Mouse (Mus musculus) midbrain, embryonic 10.5 days (tissue): ENCODE data around the gene Slc44a4. TPM values are rescaled to one million over a fixed set of nuclear protein-coding genes. Genes with fewer than 3 reads are reported as not detected.
A peak's percentile ranks its signal among the peaks of the same experiment; 100 is the strongest.
"Not testable (repeated sequence)": the region's sequence is repeated elsewhere in the genome, so short reads cannot be mapped to it uniquely, and the experiment has no call there.

Experiments used
- DNase-seq: peaks from one replicate; pipeline ENCODE4 v3.0.0-alpha.2; 2017; ENCODE audit warnings: low spot score
- H3K27ac ChIP-seq: fragments of 300-500 bp; sonication (generic); replicated peaks from 2 replicates; pipeline ENCODE4 v1.5.1; 2016; ENCODE audit warnings: mild to moderate bottlenecking
- H3K27me3 ChIP-seq: fragments of 300-500 bp; sonication (generic); 2 replicates; pipeline ENCODE4 v1.6.1; 2016; ENCODE audit warnings: low read depth, mild to moderate bottlenecking; ENCODE audit not compliant: poor library complexity, severe bottlenecking
- H3K36me3 ChIP-seq: fragments of 300-500 bp; sonication (generic); 2 replicates; pipeline ENCODE4 v1.6.1; 2016; ENCODE audit warnings: mild to moderate bottlenecking, moderate library complexity
- H3K4me1 ChIP-seq: fragments of 300-500 bp; sonication (generic); 2 replicates; pipeline ENCODE4 v1.6.1; 2016
- H3K4me3 ChIP-seq: fragments of 300-500 bp; sonication (generic); 2 replicates; pipeline ENCODE4 v1.5.1; 2016; ENCODE audit warnings: mild to moderate bottlenecking, moderate library complexity
- H3K9me3 ChIP-seq: fragments of 300-500 bp; sonication (generic); replicated peaks from 2 replicates; pipeline ENCODE4 v1.6.1; 2016; ENCODE audit warnings: mild to moderate bottlenecking
- WGBS: fragments of 180-500 bp; shearing (Covaris S2); methylation state at CpG from one replicate; pipeline ENCODE4 v1.1.7; 2016; 5-methylcytosine and 5-hydroxymethylcytosine counted together
- polyA plus RNA-seq: library from polyadenylated mRNA; unstranded; fragments of >200 nt; fragmentation: Nextera tagmentation; extraction: Ambion mirVana; gene quantifications from 2 replicates; pipeline ENCODE4 v1.2.1, GENCODE M21; 2016

The Slc44a4 gene
- polyA plus RNA-seq, 1 experiment from 2014 or later = not detected

DNA sequence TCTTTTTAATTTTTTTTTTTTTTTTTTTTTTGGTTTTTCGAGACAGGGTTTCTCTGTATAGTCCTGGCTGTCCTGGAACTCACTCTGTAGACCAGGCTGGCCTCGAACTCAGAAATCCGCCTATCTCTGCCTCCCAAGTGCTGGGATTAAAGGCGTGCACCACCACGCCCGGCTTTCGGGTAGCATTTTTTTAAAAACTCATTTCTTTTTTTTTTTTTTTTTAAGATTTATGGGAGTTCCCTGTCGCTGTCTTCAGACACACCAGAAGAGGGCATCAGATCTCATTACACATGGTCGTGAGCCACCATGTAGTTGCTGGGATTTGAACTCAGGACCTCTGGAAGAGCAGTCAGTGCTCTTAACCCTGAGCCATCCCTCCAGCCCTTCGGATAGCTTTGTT lies 12.3 kb upstream of the Slc44a4 start:
- peaks cover 28% of the 10 kb centered on the region for H3K4me1 ChIP-seq
- DNase-seq, H3K27me3 ChIP-seq, H3K9me3 ChIP-seq, H3K27ac ChIP-seq, H3K4me3 ChIP-seq: not testable (repeated sequence)
- WGBS = 92% methylated on average over 9 of the region's 10 CpGs
- peaks cover 65% of the 10 kb centered on the region for H3K36me3 ChIP-seq

DNA sequence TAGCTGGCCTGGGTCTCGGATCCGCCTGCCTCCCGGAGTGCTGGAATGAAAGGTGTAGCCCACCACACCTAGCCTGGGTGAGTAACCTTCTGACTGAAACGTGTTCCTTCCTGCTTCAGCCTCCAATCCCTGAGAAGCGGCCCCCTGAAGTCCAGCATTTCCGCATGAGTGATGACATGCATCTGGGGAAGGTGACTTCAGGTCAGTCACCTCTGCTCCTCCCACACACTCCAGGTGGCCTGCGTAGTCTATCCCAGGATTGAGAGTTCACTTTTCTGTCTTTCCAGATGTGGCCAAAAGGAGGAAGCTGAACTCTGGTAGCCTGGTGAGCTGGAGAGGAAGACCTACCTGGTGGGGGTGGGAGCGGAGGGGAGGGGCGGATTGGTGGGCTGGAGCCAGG lies 11.4 kb upstream of the Slc44a4 start:
- no peak for DNase-seq
- peaks cover 18% of the 10 kb centered on the region for H3K4me1 ChIP-seq
- no peak overlapping the region for H3K4me3 ChIP-seq
- WGBS = 92% methylated on average over 9 of the region's 9 CpGs
- H3K27me3 ChIP-seq = no peaks in the 10 kb centered on the region
- no peak overlapping the region for H3K27ac ChIP-seq
- H3K9me3 ChIP-seq = no peaks in the 10 kb centered on the region
- peaks cover 74% of the 10 kb centered on the region for H3K36me3 ChIP-seq

DNA sequence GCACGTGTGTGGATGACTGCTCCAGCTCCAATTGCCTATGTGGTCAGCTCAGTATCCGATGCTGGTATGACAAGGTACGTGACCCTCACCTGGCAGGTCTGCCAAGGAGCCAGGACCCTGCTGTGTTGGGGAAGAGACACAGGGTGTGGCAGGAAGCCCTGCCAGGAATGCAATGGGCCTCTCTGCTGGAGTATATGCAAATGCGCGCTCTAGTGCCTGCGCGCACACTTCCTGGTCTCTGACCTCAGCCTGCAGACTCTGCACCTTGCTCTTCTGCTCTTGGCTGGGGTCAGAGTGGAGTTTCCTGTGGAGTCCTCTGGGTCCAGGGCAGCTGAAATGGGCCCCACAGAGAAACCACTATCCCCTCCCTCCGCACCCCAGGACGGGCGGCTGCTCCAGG lies 3.3 kb upstream of the Slc44a4 start:
- Histone ChIP-seq H3K36me3 (peaks cover 84% of the 10 kb centered on the region), H3K27me3 (no peaks in the 10 kb centered on the region), H3K27ac (no peak overlapping the region), H3K4me3 (no peak overlapping the region), H3K9me3 (no peaks in the 10 kb centered on the region), H3K4me1 (peaks cover 17% of the 10 kb centered on the region)
- no peak for DNase-seq
- 93% methylated on average over 10 of the region's 10 CpGs for WGBS

DNA sequence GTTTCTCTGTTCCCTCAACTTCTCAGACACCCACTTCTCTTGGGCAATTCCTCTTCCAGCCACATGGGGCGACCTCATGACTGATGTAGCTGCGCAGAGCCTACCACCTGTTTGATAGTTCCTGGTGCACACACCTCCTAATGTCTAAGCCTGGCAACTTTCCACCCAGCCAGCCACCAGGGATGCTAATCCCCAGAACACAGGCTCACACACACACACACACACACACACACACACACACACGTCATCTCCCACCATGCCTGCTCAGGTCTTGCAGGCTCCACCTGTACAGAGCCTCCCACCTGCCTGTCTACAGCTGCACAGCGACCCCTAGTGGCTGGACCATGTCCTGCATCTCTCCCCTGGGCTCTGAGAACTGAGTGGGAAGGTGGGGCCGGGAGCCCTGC lies 2.3 kb upstream of the Slc44a4 start:
- Histone ChIP-seq H3K9me3 (no peaks in the 10 kb centered on the region), H3K27ac (no peak overlapping the region), H3K4me1 (peaks cover 17% of the 10 kb centered on the region), H3K4me3 (no peak overlapping the region), H3K36me3 (peaks cover 75% of the 10 kb centered on the region), H3K27me3 (no peaks in the 10 kb centered on the region)
- DNase-seq = peak; percentile 67
- WGBS = 49% methylated on average over 5 of the region's 5 CpGs

DNA sequence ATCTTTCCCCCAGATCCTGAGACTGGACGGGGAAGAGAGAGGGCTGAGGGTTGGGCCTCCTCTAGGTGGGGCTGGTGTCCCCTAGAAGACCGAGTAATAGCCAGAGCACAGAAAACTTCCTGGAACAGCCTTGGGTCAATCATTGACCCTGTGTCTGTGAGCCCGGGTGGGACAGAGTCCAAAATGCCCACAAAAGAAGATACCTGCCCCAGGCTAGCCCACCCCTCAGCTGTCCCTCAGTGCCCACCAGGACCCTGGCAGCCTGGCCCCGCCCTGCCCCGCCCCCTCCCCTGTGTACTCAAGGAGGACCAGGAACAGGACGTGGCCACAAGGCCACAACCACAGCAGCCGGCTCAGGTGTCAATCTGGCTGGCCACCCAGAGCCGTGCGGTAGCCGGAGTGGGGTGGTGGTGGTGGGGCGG lies 1.2 kb downstream of the Slc44a4 start:
- no peaks in the 10 kb centered on the region for H3K27me3 ChIP-seq
- WGBS = 20% methylated on average over 11 of the region's 11 CpGs
- peaks cover 17% of the 10 kb centered on the region for H3K4me1 ChIP-seq
- peak overlapping the region; percentile 23 for H3K4me3 ChIP-seq
- 0 out of 2 replicates have a peak overlapping the region, but pooled peaks have one; percentile 47 for H3K27ac ChIP-seq
- DNase-seq = no peak
- H3K9me3 ChIP-seq = no peaks in the 10 kb centered on the region
- peaks cover 40% of the 10 kb centered on the region for H3K36me3 ChIP-seq

DNA sequence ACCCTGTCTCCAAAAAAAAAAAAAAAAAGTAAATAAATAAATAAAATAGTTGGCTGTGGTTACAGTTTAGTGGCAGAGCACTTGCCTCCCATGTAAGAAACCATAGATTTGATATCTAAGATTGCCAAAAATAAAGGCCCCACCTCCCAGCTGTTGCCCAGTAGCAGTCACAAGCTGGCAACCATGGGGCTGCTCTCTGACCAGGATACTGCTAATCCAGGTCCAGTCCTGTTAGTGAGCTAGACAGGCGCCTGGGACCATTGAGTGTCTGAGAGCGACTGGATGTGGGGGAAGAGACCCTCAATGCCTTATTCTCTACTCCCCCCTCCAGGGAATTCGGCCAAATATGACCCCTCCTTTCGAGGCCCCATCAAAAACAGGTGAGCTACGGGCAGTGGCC lies 2.0 kb downstream of the Slc44a4 start:
- Histone ChIP-seq H3K4me1 (peaks cover 17% of the 10 kb centered on the region), H3K27me3 (no peaks in the 10 kb centered on the region), H3K9me3 (no peaks in the 10 kb centered on the region), H3K27ac (no peak overlapping the region), H3K4me3 (no peak overlapping the region), H3K36me3 (peaks cover 31% of the 10 kb centered on the region)
- no peak for DNase-seq
- 86% methylated on average over 5 of the region's 5 CpGs for WGBS

DNA sequence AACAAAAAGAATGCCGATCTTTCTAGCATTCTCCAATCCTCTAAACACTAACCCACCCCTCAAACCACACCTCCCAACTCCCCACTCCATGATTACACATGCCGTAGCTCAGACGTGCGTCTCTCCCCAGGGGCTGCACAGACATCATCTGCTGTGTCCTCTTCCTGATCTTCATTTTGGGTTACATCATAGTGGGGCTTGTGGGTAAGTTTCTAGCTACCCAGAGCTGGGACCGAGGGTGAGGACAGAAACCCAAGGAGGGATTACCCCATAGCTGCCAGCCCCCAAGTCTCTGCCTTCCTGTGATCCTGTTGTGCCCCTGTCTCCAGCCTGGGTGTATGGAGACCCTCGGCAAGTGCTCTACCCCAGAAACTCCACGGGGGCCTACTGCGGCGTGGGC lies 2.9 kb downstream of the Slc44a4 start:
- WGBS = 85% methylated on average over 9 of the region's 9 CpGs

DNA sequence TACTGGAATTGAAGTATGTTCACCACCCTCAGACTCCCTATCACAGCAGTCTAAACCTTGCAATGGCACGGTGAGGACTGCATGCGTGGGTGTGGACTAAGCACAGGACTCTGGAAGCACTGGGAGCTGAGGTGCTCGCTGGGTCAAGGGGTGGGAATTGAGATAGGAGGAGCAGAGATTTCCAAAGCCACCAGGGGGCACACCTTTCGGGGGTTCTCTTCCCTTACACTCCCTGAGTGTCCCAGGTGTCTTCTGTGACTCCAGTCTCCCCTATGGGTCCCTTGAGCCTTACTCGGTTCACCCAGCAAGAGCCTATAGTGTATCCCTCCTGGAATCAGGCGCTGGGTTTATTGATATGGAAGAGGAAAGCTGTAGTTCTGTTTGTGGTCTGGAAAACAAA lies 8.7 kb downstream of the Slc44a4 start:
- Histone ChIP-seq H3K36me3 (no peaks in the 10 kb centered on the region), H3K27ac (no peak overlapping the region), H3K4me3 (no peak overlapping the region), H3K27me3 (no peaks in the 10 kb centered on the region), H3K9me3 (no peaks in the 10 kb centered on the region), H3K4me1 (no peaks in the 10 kb centered on the region)
- DNase-seq = no peak
- 49% methylated on average over 6 of the region's 6 CpGs for WGBS

More for the DNA sequence above, 2.9 kb downstream of the Slc44a4 start:
- Histone ChIP-seq H3K4me3 (no peak overlapping the region), H3K4me1 (peaks cover 17% of the 10 kb centered on the region), H3K27me3 (no peaks in the 10 kb centered on the region), H3K27ac (no peak overlapping the region), H3K36me3 (peaks cover 22% of the 10 kb centered on the region), H3K9me3 (no peaks in the 10 kb centered on the region)
- DNase-seq = no peak

DNA sequence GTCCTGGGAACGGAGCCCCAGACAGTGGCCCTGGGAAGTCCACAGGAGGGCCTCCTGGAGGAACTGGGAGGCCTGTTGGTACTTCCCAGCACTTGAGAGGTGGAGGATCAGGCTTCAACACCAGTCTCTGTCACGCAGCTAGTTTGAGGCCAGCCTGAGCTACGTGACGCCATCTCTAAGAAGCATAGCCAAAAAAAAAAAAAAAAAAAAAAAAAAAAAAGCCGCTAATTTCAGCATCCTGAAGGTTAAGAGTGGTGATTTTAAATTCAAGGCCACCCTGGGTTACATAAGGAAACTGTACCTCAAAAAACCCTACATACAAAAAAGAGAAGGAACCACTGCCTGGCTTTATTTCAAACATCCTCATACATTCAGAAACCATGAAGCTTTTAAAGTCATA lies 10.0 kb downstream of the Slc44a4 start:
- Histone ChIP-seq H3K9me3 (no peaks in the 10 kb centered on the region), H3K27me3 (no peaks in the 10 kb centered on the region), H3K36me3 (no peaks in the 10 kb centered on the region), H3K4me1 (no peaks in the 10 kb centered on the region), H3K4me3 (no peak overlapping the region), H3K27ac (no peak overlapping the region)
- WGBS = 81% methylated on average over 5 of the region's 5 CpGs
- no peak for DNase-seq

DNA sequence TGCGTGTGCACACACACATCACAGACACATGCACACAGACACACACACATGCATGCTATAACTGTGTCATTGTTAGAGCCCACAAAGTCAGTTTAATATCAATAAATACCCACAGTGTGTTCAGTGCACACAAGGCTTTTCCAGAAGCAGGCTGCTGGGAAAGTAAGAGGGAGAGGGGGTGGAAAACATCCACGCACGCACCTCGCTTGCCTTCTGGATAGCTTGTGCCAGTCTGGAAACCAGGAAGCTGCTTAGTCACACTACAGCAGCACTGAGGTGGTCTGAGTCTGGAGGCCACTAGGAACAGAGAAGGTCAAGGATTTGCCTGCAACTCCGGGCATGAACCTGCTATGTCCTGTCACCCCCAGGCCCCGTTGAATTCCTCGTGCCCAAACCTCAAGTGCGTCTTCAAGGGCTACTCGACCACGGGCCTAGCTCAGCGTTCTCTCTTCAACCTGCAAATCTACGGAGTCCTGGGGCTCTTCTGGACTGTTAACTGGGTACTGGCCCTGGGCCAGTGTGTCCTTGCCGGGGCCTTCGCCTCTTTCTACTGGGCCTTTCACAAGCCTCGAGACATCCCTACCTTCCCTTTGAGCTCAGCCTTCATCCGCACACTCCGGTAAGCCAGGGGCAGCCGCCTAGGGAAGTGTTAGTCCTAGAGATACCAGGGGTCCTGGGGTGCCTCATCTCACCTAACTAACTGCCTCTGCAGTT lies 13.2 kb downstream of the Slc44a4 start:
- Histone ChIP-seq H3K27ac (no peak overlapping the region), H3K9me3 (no peaks in the 10 kb centered on the region), H3K27me3 (peaks cover 9% of the 10 kb centered on the region; the same call in 1 of the 2 replicates), H3K4me1 (peaks cover 17% of the 10 kb centered on the region), H3K36me3 (no peaks in the 10 kb centered on the region), H3K4me3 (no peak overlapping the region)
- whole genome bisulfite sequencing = 91% methylated on average over 18 of the region's 18 CpGs
- DNase-seq = no peak

DNA sequence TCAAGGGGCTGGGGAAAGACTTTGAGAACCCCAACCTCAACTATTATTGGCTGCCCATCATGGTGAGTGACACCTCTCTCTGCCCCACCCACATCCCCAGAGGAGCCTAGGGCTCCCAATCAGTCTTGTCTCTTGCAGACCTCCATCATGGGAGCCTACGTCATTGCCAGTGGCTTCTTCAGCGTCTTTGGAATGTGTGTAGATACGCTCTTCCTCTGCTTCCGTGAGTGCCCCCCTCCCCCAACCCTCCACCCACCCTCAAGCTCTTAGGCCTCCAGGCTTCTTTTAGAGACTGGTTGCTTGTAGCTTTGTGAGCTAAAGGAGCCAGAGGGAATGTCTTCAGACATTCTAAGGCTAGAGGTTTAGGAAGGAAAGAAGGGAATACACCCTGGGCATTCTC lies 14.6 kb downstream of the Slc44a4 start:
- WGBS = 77% methylated on average over 4 of the region's 4 CpGs
- Histone ChIP-seq H3K4me1 (peaks cover 21% of the 10 kb centered on the region), H3K36me3 (0 out of 2 replicates have a peak, but pooled peaks cover 4% of the 10 kb centered on the region), H3K27ac (no peak overlapping the region), H3K4me3 (no peak overlapping the region), H3K27me3 (peaks cover 9% of the 10 kb centered on the region; the same call in 1 of the 2 replicates), H3K9me3 (no peaks in the 10 kb centered on the region)
- DNase-seq = no peak

DNA sequence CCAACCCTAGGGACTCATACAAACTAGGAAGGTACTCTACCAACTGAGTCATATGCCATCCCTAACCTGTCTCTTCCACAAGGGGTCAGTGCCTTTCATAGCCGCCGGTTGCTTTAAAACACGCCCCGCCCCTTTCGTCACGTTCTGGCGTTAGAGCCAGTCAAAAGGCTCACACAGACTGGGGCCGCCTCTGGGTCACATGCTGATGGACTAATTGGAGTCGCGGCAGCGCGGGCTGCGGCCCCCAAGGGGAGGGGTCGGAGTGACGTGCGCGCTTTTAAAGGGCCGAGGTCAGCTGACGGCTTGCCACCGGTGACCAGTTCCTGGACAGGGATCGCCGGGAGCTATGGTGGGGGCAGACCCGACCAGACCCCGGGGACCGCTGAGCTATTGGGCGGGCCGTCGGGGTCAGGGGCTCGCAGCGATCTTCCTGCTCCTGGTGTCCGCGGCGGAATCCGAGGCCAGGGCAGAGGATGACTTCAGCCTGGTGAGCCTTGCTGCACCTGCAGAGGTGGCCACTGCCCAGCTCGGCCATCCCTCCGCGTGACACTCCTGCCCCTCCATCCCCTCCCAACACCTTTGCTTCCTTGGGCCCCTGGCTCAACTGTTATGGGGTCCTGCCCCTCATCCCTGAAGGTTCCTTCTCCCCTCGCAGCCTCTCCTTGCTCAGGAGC lies 16.9 kb downstream of the Slc44a4 start, which contains the start of gene Neu1:
Gene Neu1, plus strand, starts transcription at position 193 of the 674 bp plus-strand sequence.
- Histone ChIP-seq H3K4me3 (peak within 1 kb of the TSS; percentile 69), H3K36me3 (0 out of 2 replicates have a peak, but pooled peaks cover 15% of the 10 kb centered on the region), H3K27me3 (peaks cover 9% of the 10 kb centered on the region; the same call in 1 of the 2 replicates), H3K4me1 (peaks cover 35% of the 10 kb centered on the region), H3K27ac (peak within 1 kb of the TSS; percentile 86), H3K9me3 (no peaks in the 10 kb centered on the region)
- peak; percentile 97 for DNase-seq
- 1% methylated on average over 38 of the region's 38 CpGs for WGBS

DNA sequence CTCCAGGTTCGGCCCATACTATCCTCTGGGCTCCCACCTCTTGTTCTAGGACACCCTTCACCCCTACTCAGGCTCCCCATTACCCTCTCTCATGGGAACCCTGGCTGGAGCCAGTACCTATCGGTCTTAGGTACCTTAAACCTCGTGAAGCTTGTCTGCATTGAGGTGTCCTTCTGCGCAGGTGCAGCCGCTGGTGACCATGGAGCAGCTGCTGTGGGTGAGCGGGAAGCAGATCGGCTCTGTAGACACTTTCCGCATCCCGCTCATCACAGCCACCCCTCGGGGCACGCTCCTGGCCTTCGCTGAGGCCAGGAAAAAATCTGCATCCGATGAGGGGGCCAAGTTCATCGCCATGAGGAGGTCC lies 17.5 kb downstream of the Slc44a4 start:
- Histone ChIP-seq H3K4me1 (peaks cover 35% of the 10 kb centered on the region), H3K36me3 (0 out of 2 replicates have a peak, but pooled peaks cover 15% of the 10 kb centered on the region), H3K27ac (peak overlapping the region; percentile 86), H3K27me3 (peaks cover 9% of the 10 kb centered on the region; the same call in 1 of the 2 replicates), H3K4me3 (peak overlapping the region; percentile 69), H3K9me3 (no peaks in the 10 kb centered on the region)
- WGBS = 13% methylated on average over 14 of the region's 14 CpGs
- no peak for DNase-seq
